Mouse (Mus musculus): ENCODE measurements around the gene Cxcr6. TPM values are rescaled to one million over a fixed set of nuclear protein-coding genes. Genes with fewer than 3 reads are reported as not detected.

Cxcr6 gene
- total RNA-seq, 2 experiments from 2014 or later = not detected

DNA sequence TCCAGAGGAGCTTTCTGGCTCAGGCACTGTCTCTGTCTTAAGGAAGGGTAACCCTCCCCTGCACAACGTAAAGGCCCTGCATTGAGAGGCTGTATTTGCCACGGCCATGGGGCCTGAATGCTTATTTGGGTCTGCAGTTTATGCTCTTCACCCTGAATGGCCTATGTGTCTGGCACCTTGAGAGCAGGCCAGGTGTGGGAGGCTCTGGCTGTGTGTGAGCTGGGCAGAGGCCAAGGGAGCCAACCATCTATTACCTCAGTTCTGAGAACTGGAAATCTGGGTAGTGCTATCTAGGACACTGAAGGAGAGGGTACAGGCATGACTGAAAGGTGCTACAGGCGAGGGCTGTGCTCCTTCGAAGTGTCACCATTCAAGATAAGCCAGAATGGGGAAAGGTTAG is 8.5 kb downstream of the Cxcr6 start:
- intact Hi-C loops (cut with DNase I) = no loop called here
- no peak for DNase-seq (ENCODE audit: extremely low spot score in 1 of 2, low spot score in 2 of 2)

DNA sequence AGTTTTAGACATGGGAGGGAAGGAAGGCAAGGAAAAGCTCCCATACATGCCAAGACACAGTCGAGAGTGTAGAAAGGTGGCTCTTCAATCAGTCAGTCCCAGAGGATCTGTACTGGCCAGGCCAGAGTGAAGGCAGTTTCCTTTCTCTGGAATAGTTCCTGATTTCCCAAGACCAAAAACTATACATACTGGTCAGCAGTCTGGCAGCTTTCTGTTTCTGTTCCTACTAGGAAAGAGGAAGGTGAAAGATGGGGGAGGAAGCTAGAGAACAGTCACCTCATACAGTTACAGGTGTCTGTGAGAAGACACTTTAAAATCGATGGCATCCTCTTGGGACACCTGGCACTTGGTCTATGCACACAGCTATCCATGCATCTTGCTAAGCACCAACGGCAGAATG is 9.2 kb downstream of the Cxcr6 start:
- no peak for DNase-seq (ENCODE audit: extremely low spot score in 1 of 2, low spot score in 2 of 2)
- intact Hi-C loops (cut with DNase I) = no loop called here

DNA sequence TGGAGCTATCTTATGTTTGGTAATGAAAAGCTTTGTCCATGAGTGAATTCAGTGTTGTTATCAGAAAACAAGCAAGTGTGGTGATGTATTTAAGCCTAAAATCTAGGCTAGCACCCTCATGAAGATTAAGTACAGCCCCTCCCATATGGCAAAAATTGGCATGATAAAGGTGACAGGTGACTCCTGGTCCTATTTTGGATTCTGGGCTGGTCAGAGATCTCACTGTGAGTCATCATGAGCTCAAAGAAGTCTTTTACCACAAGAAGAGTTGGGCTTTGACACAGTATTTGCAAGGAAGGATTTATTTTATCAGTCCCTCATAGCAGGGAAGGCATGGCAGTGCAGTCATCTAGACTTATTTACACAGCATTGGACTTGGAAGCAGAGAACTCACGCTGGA is 9.7 kb downstream of the Cxcr6 start:
- DNase-seq (ENCODE audit: extremely low spot score in 1 of 2, low spot score in 2 of 2) = no peak
- intact Hi-C loops (cut with DNase I) = no loop called here

DNA sequence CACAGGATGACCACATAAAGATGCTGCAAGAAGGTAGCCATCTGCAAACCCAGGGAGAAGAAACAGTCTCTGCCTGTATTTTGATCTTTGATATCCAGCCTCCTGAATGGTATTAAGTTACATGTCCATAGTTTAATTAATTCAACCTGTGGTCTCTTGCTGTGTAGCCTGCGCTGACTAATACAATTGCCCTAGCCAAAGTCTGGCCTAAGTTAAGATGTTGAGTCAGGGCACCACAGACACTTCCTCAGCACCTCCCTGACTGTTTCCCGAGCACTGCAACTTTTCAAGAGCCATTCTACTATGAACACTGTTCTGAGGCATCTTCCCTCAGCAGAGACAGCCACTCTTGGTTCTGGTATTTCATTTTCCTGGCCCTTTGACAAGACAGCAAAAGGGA is 12.3 kb downstream of the Cxcr6 start:
- intact Hi-C loops (cut with DNase I) = no loop called here
- DNase-seq (ENCODE audit: extremely low spot score in 1 of 2, low spot score in 2 of 2) = no peak

DNA sequence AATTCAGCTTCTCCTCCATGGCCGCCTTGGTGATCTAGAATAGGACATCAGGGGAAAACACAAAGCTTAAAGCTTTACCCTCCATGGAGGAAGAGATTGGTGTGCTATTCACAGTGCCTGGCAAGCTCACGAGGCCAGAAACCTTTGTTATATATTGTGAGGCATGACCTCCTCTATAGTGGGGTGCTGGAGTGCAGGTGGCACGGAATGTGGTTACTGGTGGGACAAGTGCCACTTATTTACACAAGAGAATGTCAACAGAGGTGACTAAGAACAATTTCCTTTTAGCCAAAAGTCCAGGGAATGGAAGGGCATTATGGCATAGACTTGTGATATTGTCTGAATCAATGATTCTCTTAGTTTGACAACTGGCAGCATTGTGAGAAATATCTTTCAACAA is 20.4 kb downstream of the Cxcr6 start:
- no peak for DNase-seq (ENCODE audit: extremely low spot score in 1 of 2, low spot score in 2 of 2)
- intact Hi-C loops (cut with DNase I) = no loop called here

DNA sequence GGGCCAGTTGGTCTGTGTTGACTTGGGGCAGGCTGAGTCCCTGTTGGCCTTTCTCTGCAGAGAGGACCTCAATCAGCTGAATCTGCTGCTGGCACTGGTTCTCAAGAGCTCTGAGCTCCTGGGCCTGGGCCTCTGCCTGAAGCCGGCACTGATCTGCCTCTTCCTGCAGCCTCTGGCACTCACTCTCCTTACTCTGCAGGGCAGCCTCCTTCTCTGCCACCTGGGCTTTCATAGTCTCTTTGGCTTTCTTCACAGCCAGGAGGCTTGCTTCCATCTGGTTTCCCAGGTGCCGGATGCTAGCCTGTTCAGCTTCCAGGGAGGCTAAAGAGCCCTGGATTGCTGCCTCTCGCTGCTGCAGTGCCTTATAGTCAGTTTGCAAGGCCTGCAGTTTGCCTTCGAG is 22.6 kb downstream of the Cxcr6 start:
- DNase-seq (ENCODE audit: extremely low spot score in 1 of 2, low spot score in 2 of 2) = no peak
- intact Hi-C loops (cut with DNase I) = no loop called here

DNA sequence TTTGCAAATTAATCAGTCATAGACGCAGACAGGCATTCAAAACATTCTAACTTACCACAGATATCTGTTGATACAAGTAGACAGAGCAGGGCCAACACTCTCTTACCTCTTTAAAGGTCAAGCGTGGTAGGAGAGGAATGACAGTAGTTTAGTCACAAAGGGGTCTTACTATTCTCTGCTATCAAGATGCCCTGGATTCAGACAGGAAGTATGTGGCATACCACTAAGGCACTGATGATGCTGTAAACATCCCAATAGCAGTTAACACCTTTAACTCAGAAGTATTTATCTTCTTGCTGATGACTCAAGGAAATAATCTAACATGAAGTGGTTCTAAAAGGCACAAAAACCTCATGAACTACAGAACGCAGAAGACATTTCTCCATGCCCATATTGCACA is 29.6 kb downstream of the Cxcr6 start:
- DNase-seq (ENCODE audit: extremely low spot score in 1 of 2, low spot score in 2 of 2) = no peak
- intact Hi-C loops (cut with DNase I) = no loop called here

DNA sequence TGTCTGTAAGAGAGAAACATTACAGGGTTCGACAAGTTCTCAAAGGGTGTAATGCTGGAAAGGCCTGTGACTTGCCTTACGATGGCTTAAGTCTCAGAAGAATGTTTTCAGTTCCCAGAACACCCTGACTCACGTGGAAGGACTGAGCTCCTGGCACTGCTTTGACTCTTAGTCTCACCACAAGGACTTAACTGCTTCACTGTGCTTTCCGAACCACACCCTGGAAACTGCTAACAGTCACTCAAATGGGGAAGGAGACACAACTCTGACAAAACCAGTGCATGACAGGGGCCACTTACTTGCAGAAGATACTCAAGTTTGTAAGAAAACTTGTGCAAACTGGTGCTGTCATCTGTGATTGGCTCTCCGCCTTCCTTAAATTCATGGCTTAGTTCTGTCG is 34.0 kb downstream of the Cxcr6 start:
- no peak for DNase-seq (ENCODE audit: extremely low spot score in 1 of 2, low spot score in 2 of 2)
- intact Hi-C loops (cut with DNase I) = no loop called here

DNA sequence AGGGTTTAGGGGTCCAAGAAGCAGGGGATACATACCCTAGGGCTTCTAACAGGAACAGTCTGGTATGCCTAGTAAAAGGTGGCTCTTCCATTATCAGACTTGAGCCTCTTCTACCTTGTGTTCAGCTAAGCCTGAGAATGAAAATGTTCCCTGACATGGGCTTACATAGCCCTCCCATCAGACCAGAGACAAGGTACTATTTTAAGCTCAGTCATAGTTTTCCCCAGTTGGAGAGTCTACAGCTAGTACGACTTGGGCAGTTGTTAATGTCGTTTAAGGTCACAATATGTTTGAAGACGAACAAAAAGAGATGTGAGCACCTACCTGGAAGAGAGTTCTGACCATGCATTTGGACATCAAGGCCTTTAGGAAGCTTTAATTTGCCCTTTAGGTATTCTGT is 38.2 kb downstream of the Cxcr6 start:
- DNase-seq (ENCODE audit: extremely low spot score in 1 of 2, low spot score in 2 of 2) = no peak
- intact Hi-C loops (cut with DNase I) = no loop called here

DNA sequence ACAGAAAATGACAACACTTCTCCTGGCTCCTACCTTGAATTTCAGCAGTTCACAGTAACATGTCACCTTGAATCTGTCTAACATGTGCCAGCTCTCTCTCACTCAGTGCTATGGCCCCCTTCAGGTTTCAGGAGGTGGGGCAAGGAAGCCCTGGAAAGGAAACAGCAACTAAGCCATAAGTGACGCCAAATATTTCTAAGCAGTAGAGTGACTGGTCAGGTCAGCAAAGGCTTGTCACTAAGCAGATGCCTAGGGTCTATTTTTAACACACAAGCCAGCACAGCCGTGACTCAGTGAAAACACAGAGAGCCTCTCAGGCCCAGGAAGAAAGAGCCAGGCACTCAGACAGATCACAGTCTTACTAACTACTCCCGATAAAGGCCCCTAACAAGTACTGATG is 38.8 kb downstream of the Cxcr6 start:
- intact Hi-C loops (cut with DNase I) = no loop called here
- no peak for DNase-seq (ENCODE audit: extremely low spot score in 1 of 2, low spot score in 2 of 2)

DNA sequence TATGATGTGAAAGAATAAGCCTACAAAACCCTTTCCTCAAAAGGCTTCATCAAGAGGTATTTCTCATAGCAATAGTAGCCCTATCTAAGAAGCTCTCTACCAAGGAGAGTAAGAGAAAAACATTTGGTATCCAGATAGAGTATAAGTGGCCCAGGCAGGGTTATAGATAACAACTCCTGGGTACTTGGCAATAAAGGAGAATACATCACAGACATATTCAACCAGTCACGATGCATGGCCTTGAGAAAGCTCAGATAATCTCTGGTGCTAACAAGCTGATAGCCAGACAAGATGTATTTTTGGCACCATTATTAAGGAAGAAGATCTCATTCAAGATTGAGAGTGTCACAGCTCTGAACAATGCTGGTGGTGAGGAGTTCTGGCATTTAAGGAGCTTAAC is 40.2 kb downstream of the Cxcr6 start:
- intact Hi-C loops (cut with DNase I) = no loop called here
- no peak for DNase-seq (ENCODE audit: extremely low spot score in 1 of 2, low spot score in 2 of 2)

DNA sequence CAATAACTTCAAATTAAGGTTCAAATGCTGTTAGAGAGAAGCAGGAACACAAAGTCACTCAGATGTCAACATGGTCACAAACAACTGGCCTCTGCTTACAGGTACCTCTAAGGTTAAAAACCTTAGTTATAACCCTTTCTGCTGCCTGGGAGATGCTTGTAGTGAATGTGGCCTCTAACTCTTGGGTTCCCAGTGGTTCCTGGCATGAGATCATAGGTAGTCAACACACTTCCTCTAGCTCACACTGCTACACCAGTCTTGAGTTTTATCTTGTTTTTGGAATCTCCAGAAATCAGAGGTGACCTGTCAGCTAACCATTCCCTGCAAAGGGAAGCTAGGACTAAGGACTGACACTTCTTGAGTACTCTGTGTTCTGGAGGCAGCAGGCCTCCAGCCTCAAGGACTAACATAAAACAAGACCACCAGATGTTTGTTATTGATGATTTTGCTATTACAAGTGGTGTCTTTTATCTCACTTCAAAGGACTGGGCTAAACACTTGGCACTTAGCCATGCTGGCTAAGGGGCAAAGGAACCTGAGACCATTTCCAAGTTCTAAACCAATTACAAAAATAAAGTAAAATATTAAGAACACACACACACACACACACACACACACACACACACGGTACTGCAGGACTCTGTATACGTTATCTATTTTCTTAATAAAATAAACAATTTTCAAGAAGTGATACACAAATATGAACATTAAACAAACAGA is 43.9 kb downstream of the Cxcr6 start:
- DNase-seq (ENCODE audit: extremely low spot score in 1 of 2, low spot score in 2 of 2) = peak in 1 of 2 experiments; percentile 77
- intact Hi-C loops (cut with DNase I) = no loop called here

DNA sequence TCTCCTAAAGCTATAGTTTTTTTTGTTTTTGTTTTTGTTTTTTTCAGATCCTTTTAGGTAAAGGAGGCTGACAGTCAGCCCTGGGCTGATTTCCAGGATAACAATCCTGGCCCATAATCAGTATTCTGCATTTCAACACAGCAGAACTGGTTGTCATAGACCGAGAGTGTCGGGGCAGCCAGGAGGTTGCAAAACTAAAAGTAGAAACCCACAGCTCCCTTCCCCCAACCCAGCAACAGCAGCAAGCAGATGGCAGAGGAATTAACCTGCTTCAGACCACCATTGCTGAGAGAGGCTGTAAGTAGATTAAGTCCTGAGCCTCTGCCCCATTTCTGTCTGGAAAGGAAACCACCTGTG is 44.4 kb downstream of the Cxcr6 start:
- peak in 1 of 2 experiments; percentile 45 for DNase-seq (ENCODE audit: extremely low spot score in 1 of 2, low spot score in 2 of 2)
- intact Hi-C loops (cut with DNase I) = no loop called here

DNA sequence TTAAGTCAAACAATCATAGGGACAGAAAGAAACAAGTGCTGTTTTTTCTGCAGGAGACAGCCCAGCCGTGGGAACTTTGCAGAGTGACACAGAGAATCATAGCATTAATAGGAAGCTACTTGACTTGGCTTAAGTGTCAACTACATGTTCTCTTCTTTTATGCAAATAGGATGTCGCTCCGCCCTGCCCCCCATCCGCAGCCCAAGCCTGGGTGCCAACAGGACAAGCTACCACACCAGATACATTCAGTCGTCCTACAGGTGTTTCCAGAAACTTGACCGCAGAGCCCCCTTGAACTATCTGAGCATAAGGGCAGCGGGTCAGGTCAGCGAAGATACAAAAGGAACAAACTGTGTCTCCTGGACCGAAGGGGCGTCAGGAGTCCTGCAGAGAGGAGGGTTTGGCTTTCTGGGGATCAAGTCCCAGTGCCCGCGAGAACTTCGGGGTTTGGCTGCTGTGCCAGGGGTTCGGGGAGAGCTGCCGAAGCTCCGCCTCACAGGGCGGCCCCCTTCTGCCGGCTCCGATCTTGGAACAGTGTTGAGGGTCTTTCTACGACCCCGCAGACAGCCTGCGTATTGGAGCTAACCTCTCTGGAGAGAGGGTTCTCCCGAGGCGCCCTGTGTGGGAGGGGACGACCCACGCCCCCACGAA is 44.9 kb downstream of the Cxcr6 start:
- intact Hi-C loops (cut with DNase I) = no loop called here
- peak; percentile 38 to 83 for DNase-seq (ENCODE audit: extremely low spot score in 1 of 2, low spot score in 2 of 2)

DNA sequence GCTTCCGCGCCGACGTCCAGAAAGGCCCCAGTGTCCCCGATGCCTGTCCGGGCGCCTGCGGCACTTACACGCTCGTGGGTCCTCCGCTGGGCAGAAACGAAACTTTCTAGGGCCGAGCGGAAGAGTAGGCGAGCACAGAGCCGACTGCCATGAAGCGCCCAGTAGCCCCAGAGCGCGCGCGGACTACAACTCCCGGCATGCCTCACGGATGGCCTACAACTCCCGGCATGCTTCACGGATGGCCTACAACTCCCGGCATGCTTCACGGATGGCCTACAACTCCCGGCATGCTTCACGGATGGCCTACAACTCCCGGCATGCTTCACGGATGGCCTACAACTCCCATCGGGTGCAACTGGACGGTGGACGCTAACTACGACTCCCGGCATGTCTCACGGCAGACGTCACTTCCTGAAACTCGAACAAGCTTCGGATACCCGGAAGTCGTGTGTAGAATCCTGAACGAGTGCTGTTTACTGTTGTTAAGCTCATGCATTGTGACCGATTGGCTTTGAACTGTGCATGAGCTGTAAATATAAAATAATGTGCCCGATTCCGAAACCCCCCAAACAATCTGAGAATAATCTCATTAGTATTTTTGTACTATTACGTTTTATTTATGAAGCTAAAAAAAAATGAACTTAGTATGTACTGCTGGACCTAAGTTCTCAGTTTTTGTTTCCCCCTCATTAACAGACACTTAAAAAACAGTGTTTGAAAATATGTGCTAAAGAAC is 45.6 kb downstream of the Cxcr6 start, which contains the start of gene Fyco1:
Gene Fyco1 (minus strand): TSS at position 187 of the 736 bp plus-strand sequence.
- DNase-seq (ENCODE audit: extremely low spot score in 1 of 2, low spot score in 2 of 2) = peak; percentile 95 to 98
- intact Hi-C loops (cut with DNase I) = no loop called here

DNA sequence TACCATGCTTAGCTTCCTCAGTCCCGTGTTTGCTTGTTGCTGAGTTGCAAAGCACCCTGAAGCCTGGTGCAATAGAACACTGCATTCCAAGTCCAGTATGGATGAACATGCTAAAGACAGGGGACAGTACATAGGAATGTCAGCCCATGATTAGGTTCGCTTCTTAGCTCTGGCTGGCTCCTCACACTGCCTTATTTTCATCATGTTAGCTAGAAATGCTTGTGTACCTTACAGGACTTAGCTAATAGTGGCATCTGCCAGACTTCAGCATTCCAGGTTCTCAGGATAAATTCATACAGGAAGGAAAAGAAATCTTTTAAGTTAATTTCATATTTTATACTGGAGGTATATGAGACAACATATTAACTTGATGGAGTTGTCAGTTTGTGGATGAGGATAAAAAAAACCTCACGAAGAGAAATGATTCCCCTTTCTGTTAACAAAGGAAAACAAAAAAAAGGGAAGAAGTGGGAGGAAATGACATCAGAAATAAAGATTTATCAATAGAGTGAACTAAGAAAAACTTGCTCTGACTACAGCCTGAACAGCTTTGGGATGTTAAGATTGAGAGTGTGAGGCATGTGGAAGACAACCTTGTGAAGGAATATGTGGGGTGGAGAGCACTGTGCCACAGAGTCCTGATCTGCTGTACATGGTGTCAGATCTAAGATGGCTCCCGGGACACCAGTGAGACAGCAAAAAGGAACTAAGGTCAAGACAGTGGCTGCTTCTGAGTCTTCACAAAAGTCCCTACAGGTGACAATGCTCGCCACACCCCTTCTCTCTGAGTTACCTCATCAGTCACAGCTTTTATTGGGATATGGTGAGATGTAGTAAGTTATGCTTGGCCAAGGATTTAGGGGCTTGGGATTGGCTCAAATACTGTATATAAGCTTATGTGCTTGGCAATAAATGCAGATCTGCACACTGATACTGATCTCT is 46.4 kb downstream of the Cxcr6 start:
- intact Hi-C loops (cut with DNase I) = no loop called here
- no peak for DNase-seq (ENCODE audit: extremely low spot score in 1 of 2, low spot score in 2 of 2)

DNA sequence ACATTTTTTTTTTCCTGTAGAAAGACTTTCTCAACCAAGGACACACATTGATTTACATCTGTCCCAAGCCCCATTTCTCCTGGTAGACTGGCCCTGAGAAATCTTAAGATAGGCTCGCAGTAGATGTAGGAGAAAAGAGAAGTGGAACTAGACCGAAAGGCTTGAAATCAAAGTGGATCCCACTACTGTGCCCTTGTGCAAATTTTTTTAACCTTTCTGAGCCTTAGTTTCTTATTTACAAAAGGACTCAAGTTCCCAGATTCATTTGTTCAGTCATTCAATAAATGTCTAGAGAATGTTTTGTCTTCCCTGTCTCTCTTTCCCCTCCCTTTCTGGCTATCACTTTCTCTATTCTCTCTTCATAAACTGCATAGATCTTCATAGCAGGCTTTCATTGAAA is 50.6 kb downstream of the Cxcr6 start:
- DNase-seq (ENCODE audit: extremely low spot score in 1 of 2, low spot score in 2 of 2) = no peak
- intact Hi-C loops (cut with DNase I) = no loop called here

Measured in left cerebral cortex, postnatal 10 days (tissue).